Mouse (Mus musculus) small intestine, adult 2 months (tissue): ENCODE results near the gene Cdh13.

ENCODE experiments used
- CTCF ChIP-seq: fragments of 200-500 bp; IDR thresholded peaks from 2 replicates; pipeline ENCODE4 v1.5.1; 2012; ENCODE audit warnings: low read depth, mild to moderate bottlenecking, control low read depth, inconsistent platforms, low read length, moderate library complexity, mixed read lengths; ENCODE audit not compliant: insufficient replicate concordance, insufficient read length; ENCODE audit errors: extremely low read depth
- POLR2A ChIP-seq: fragments of 200-500 bp; IDR thresholded peaks from 2 replicates; pipeline ENCODE4 v1.6.1; 2012; ENCODE audit warnings: low read depth, mild to moderate bottlenecking, control low read depth, inconsistent platforms, low read length, moderate library complexity

DNA sequence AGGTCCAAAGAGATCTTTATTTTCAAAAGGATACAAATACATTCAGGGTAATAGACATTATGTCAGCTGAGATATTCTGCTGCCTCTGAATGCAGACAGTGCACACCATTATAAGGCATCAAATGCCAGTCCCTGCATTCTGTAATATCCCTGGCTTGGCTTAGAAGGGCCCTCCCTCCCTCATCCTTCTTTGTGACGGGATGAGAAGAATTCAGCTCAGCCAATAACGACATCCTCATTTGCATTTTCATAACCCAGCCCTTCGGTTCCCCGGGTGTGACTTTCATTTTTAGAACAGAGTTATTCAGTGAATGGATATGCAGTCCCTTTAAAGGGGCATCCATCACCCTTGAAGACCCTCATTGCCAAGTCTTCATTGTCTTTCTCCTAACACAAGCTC lies 205.2 kb downstream of the Cdh13 start:
- no peak for TF ChIP-seq CTCF
- TF ChIP-seq POLR2A: no peak
